Mouse (Mus musculus): ENCODE data around the gene Gm20388. TPM values are rescaled to one million over a fixed set of nuclear protein-coding genes. Genes with fewer than 3 reads are reported as not detected.

The Gm20388 gene
- polyA plus RNA-seq, 1 experiment from 2014 or later: not detected

GRCm38 (mm10) chr8:120373621-120374020 lies 463.0 kb downstream of the Gm20388 start:
- 74% methylated on average over 3 of the region's 3 CpGs for WGBS
- peaks cover 50% of the 10 kb centered on the region for H3K4me1 ChIP-seq
- H3K27ac ChIP-seq: no peak overlapping the region
- no peak overlapping the region for H3K9ac ChIP-seq
- H3K4me2 ChIP-seq (replicated peaks): no peak overlapping the region
- H3K36me3 ChIP-seq: no peaks in the 10 kb centered on the region
- no peaks in the 10 kb centered on the region for H3K9me3 ChIP-seq
- ATAC-seq (ENCODE audit: insufficient number of reproducible peaks, insufficient read depth, low FRiP score, low TSS enrichment): no peak
- no peak overlapping the region for H3K4me3 ChIP-seq
- H3K27me3 ChIP-seq: no peaks in the 10 kb centered on the region

- no peak overlapping the region for H3K4me3 ChIP-seq
- no peak for ATAC-seq (ENCODE audit: insufficient number of reproducible peaks, insufficient read depth, low FRiP score, low TSS enrichment)
- no peaks in the 10 kb centered on the region for H3K27me3 ChIP-seq
- H3K9me3 ChIP-seq: no peaks in the 10 kb centered on the region
- no peak overlapping the region for H3K4me2 ChIP-seq (replicated peaks)
- WGBS: 67% methylated on average over 1 of the region's 1 CpGs
- peaks cover 50% of the 10 kb centered on the region for H3K4me1 ChIP-seq
- H3K36me3 ChIP-seq: no peaks in the 10 kb centered on the region
- H3K27ac ChIP-seq: peak overlapping the region; percentile 36; the same call in 1 of the 2 replicates
- no peak overlapping the region for H3K9ac ChIP-seq
Measured at GRCm38 (mm10) chr8:120374070-120374469, 463.4 kb downstream of the Gm20388 start.

DNA sequence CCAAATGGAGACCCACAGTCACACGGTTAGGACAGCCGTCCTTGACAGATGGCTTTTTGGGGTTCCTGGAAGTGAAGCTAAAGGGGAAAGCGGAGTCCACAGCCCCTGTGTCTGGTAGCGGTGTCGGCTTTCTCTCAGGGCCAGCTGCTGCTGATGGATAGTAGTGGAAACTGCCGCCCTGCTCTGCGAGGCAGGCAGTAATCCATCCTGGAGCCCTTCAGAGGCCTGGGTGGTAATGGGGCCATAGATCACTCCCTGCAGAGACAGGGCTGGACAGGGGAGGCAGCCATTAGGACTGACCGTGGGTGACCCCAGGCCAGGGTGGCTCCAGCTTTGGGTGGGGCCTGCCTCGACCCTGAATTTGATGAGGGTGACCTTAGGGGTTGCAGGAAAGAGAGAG lies 463.9 kb downstream of the Gm20388 start:
- H3K27ac ChIP-seq: peak overlapping the region; percentile 36; the same call in 1 of the 2 replicates
- H3K36me3 ChIP-seq: no peaks in the 10 kb centered on the region
- no peaks in the 10 kb centered on the region for H3K9me3 ChIP-seq
- H3K4me3 ChIP-seq: no peak overlapping the region
- H3K27me3 ChIP-seq: no peaks in the 10 kb centered on the region
- 34% methylated on average over 9 of the region's 9 CpGs for WGBS
- ATAC-seq (ENCODE audit: insufficient number of reproducible peaks, insufficient read depth, low FRiP score, low TSS enrichment): no peak
- H3K9ac ChIP-seq: no peak overlapping the region; the same call in 1 of the 2 replicates
- no peak overlapping the region for H3K4me2 ChIP-seq (replicated peaks)
- H3K4me1 ChIP-seq: peaks cover 49% of the 10 kb centered on the region

DNA sequence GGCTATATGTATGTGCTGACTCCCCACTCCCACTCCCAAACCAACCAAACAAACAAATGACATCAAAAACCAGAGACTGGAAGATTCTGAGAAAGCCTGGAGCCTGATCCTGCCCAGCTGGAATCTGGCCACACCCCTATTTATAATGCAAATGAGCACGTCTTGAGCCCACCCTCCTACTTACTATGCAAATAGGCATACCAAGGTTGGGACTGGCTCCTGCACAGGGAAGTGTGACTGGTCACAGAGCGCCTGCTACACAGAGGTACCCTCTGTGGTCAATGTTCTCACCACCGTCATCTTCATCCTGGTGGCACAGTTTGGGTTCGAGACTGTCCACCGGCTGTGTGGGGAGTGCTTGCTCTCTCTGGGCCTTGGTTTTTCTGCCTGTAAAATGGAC lies 464.5 kb downstream of the Gm20388 start:
- Histone ChIP-seq H3K9me3 (no peaks in the 10 kb centered on the region), H3K4me1 (peaks cover 46% of the 10 kb centered on the region), H3K27ac (0 out of 2 replicates have a peak overlapping the region, but pooled peaks have one; percentile 30), H3K9ac (no peak overlapping the region), H3K4me3 (no peak overlapping the region), H3K27me3 (no peaks in the 10 kb centered on the region), H3K36me3 (no peaks in the 10 kb centered on the region), H3K4me2 (replicated peaks) (no peak overlapping the region)
- ATAC-seq (ENCODE audit: insufficient number of reproducible peaks, insufficient read depth, low FRiP score, low TSS enrichment): no peak
- WGBS: 33% methylated on average over 5 of the region's 5 CpGs

DNA sequence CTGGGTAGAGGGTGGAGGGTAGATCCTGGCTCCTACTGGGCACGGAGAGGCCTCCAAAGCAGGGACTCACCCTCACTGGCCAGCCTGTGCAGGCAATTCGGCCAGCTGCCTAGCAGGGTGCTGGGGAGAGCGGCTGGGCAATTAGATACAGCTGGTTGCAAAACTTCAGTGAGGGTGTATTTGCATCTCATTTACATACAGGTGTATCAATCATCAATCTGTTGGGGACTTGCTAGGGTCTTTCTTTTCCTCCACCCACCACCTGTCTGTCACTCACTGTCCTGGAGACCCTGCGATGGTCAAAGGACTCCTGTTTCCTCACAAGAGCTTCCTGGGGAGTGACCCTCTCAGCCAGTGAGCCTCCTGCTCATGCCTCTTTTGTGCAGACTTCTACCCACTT lies 465.6 kb downstream of the Gm20388 start:
- WGBS: 51% methylated on average over 4 of the region's 4 CpGs
- Histone ChIP-seq H3K9ac (no peak overlapping the region), H3K27ac (no peak overlapping the region), H3K27me3 (no peaks in the 10 kb centered on the region), H3K4me1 (peaks cover 56% of the 10 kb centered on the region), H3K36me3 (no peaks in the 10 kb centered on the region), H3K4me3 (no peak overlapping the region), H3K9me3 (no peaks in the 10 kb centered on the region), H3K4me2 (replicated peaks) (no peak overlapping the region)
- ATAC-seq (ENCODE audit: insufficient number of reproducible peaks, insufficient read depth, low FRiP score, low TSS enrichment): no peak

GRCm38 (mm10) chr8:120376847-120377802 lies 466.5 kb downstream of the Gm20388 start:
- Histone ChIP-seq H3K36me3 (no peaks in the 10 kb centered on the region), H3K27me3 (no peaks in the 10 kb centered on the region), H3K4me3 (no peak overlapping the region), H3K9me3 (no peaks in the 10 kb centered on the region), H3K27ac (no peak overlapping the region; the same call in 1 of the 2 replicates), H3K4me2 (replicated peaks) (no peak overlapping the region), H3K4me1 (peaks cover 61% of the 10 kb centered on the region), H3K9ac (no peak overlapping the region)
- no peak for ATAC-seq (ENCODE audit: insufficient number of reproducible peaks, insufficient read depth, low FRiP score, low TSS enrichment)
- WGBS: 54% methylated on average over 22 of the region's 22 CpGs

DNA sequence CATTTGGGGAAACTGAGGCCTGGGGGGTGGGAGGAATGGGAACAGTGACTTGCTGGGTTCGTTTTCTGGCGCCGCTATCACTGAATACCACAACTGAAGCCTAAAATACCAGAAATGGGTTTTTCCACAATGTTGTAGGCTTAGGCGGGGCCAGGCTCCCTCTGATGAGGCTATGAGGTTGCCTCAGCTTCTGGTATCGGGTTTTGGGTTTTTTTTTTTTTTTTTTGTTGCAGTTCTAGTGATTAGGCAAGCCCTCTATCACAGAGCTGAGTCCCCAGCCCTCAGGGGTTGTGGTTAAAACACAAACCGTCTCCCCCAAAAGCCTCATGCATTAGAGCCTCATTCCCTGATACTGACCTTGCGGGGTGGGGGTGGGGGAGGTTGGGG lies 467.2 kb downstream of the Gm20388 start:
- Histone ChIP-seq H3K9ac (no peak overlapping the region), H3K9me3 (no peaks in the 10 kb centered on the region), H3K27ac (no peak overlapping the region), H3K27me3 (no peaks in the 10 kb centered on the region), H3K4me3 (no peak overlapping the region), H3K4me2 (replicated peaks) (no peak overlapping the region), H3K4me1 (peaks cover 68% of the 10 kb centered on the region), H3K36me3 (no peaks in the 10 kb centered on the region)
- ATAC-seq (ENCODE audit: insufficient number of reproducible peaks, insufficient read depth, low FRiP score, low TSS enrichment): no peak
- WGBS: 50% methylated on average over 7 of the region's 7 CpGs

DNA sequence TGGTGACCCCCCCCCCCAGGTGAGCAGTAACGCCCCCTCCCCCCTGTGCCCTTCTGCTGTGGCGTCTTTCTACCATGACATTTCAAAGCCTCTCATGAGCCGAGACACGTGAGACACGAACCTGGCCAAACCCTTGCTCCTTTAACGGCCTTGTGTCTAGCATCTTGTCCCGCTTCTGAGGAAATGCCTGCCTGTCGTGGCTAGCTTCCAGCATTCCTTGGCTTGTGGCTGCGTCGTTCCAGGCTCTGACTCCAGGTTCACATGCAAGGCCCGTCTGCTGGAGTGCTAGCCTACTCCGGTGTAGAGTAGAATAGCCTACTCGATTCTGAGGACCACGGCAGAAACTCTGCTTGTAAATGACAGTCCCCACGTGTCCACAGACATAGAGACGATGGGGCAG lies 467.7 kb downstream of the Gm20388 start:
- no peak overlapping the region for H3K27ac ChIP-seq

GRCm38 (mm10) chr8:120379015-120379414 lies 468.4 kb downstream of the Gm20388 start:
- Histone ChIP-seq H3K27ac (no peak overlapping the region; the same call in 1 of the 2 replicates), H3K36me3 (no peaks in the 10 kb centered on the region), H3K9me3 (no peaks in the 10 kb centered on the region), H3K9ac (no peak overlapping the region), H3K4me1 (peaks cover 70% of the 10 kb centered on the region), H3K4me3 (no peak overlapping the region), H3K27me3 (no peaks in the 10 kb centered on the region), H3K4me2 (replicated peaks) (no peak overlapping the region)
- WGBS: 42% methylated on average over 3 of the region's 3 CpGs
- no peak for ATAC-seq (ENCODE audit: insufficient number of reproducible peaks, insufficient read depth, low FRiP score, low TSS enrichment)

More for the DNA sequence above, 467.7 kb downstream of the Gm20388 start:
- no peak overlapping the region for H3K9ac ChIP-seq
- no peak overlapping the region for H3K4me2 ChIP-seq (replicated peaks)
- no peak overlapping the region for H3K4me3 ChIP-seq
- peaks cover 71% of the 10 kb centered on the region for H3K4me1 ChIP-seq
- no peaks in the 10 kb centered on the region for H3K36me3 ChIP-seq
- no peak for ATAC-seq (ENCODE audit: insufficient number of reproducible peaks, insufficient read depth, low FRiP score, low TSS enrichment)
- no peaks in the 10 kb centered on the region for H3K27me3 ChIP-seq
- H3K9me3 ChIP-seq: no peaks in the 10 kb centered on the region
- 36% methylated on average over 15 of the region's 16 CpGs for WGBS

DNA sequence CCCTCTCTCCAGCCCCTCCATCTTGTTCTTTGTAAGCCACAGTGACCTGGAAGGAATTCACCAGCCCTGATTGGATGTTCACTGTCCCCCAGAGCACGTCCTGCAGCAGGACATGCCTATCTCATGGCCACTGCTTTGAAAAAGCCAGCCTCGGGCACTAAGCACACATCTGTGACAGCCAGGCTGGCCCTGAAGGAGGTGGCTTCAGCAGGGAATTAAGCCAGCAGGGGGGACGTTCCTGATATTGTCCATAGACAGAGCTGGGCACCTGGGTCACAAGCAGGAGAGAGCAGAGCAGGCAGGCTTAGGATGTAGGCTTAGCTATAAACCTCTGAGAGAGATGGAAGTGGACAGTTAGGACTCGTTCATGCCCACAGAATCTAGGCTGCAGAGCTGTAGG lies 471.2 kb downstream of the Gm20388 start:
- Histone ChIP-seq H3K4me1 (peaks cover 53% of the 10 kb centered on the region), H3K9me3 (no peaks in the 10 kb centered on the region), H3K27ac (no peak overlapping the region), H3K4me2 (replicated peaks) (no peak overlapping the region), H3K9ac (no peak overlapping the region), H3K27me3 (no peaks in the 10 kb centered on the region), H3K36me3 (no peaks in the 10 kb centered on the region), H3K4me3 (no peak overlapping the region)
- ATAC-seq (ENCODE audit: insufficient number of reproducible peaks, insufficient read depth, low FRiP score, low TSS enrichment): no peak
- WGBS: 39% methylated on average over 4 of the region's 4 CpGs

GRCm38 (mm10) chr8:120382436-120383203 lies 472.0 kb downstream of the Gm20388 start:
- 74% methylated on average over 17 of the region's 19 CpGs for WGBS
- no peak for ATAC-seq (ENCODE audit: insufficient number of reproducible peaks, insufficient read depth, low FRiP score, low TSS enrichment)
- H3K9ac ChIP-seq: no peak overlapping the region

GRCm38 (mm10) chr8:120383204-120383560 lies 472.5 kb downstream of the Gm20388 start:
- H3K4me2 ChIP-seq (replicated peaks): no peak overlapping the region
- H3K36me3 ChIP-seq: no peaks in the 10 kb centered on the region
- no peaks in the 10 kb centered on the region for H3K27me3 ChIP-seq
- ATAC-seq (ENCODE audit: insufficient number of reproducible peaks, insufficient read depth, low FRiP score, low TSS enrichment): no peak
- H3K4me3 ChIP-seq: no peak overlapping the region
- no peak overlapping the region for H3K27ac ChIP-seq
- peaks cover 41% of the 10 kb centered on the region for H3K4me1 ChIP-seq
- no peak overlapping the region for H3K9ac ChIP-seq
- no peaks in the 10 kb centered on the region for H3K9me3 ChIP-seq
- 72% methylated on average over 6 of the region's 6 CpGs for WGBS

More at GRCm38 (mm10) chr8:120382436-120383203, 472.0 kb downstream of the Gm20388 start:
- Histone ChIP-seq H3K4me1 (peaks cover 45% of the 10 kb centered on the region), H3K36me3 (no peaks in the 10 kb centered on the region), H3K4me3 (no peak overlapping the region), H3K27me3 (no peaks in the 10 kb centered on the region), H3K4me2 (replicated peaks) (no peak overlapping the region), H3K9me3 (no peaks in the 10 kb centered on the region), H3K27ac (no peak overlapping the region)
